Mouse (Mus musculus): ENCODE measurements around the gene Rtraf.

GRCm38 (mm10) chr14:19766380-19766649, 57.3 kb downstream of the Rtraf start:
- TF ChIP-seq CTCF (IDR thresholded peaks at IDR 0.05; ENCODE audit: low read depth, low read length): no peak
- no peak for TF ChIP-seq POLR2A (IDR thresholded peaks at IDR 0.05; ENCODE audit: borderline replicate concordance, low read depth, low read length)
